Mouse (Mus musculus) cerebellum, adult 2 months (tissue): ENCODE measurements around the gene 9930022D16Rik. TPM values are rescaled to one million over a fixed set of nuclear protein-coding genes. Genes with fewer than 3 reads are reported as not detected.

ENCODE experiments used
- DNase-seq, 2 experiments: peaks; one replicate each; pipeline ENCODE4 v3.0.0; 2021
- H3K27ac ChIP-seq: fragments of 200-500 bp; 2 replicates; pipeline ENCODE4 v1.5.1; 2012; ENCODE audit warnings: low read length, control low read depth, inconsistent platforms; ENCODE audit not compliant: insufficient read depth
- H3K27me3 ChIP-seq: fragments of 200-500 bp; 2 replicates; pipeline ENCODE4 v1.6.1; 2012; ENCODE audit warnings: inconsistent platforms, mild to moderate bottlenecking, low read length, moderate library complexity; ENCODE audit not compliant: control insufficient read depth, insufficient read depth
- H3K4me1 ChIP-seq: fragments of 200-500 bp; 2 replicates; pipeline ENCODE4 v1.6.1; 2011; ENCODE audit warnings: low read length; ENCODE audit not compliant: control insufficient read depth, insufficient read depth
- H3K4me3 ChIP-seq: fragments of 200-500 bp; replicated peaks from 2 replicates; pipeline ENCODE3; 2011; ENCODE audit warnings: mild to moderate bottlenecking, low read depth, low read length, control low read depth; ENCODE audit not compliant: insufficient read depth
- CTCF ChIP-seq: fragments of 200-500 bp; IDR thresholded peaks from 2 replicates; pipeline ENCODE4 v1.5.1; 2011; ENCODE audit warnings: low read depth, mild to moderate bottlenecking, control low read depth, low read length, moderate library complexity, borderline replicate concordance; ENCODE audit not compliant: insufficient read depth
- POLR2A ChIP-seq: fragments of 200-500 bp; IDR thresholded peaks from 2 replicates; pipeline ENCODE4 v1.6.1; 2011; ENCODE audit warnings: low read length, control low read depth, borderline replicate concordance; ENCODE audit not compliant: insufficient read depth
- WGBS: fragments of 180-500 bp; shearing (Covaris S2); methylation state at CpG from one replicate; pipeline ENCODE4 v1.1.7; 2018; 5-methylcytosine and 5-hydroxymethylcytosine counted together
- polyA plus RNA-seq: library from polyadenylated mRNA; depleted of rRNA; stranded (reverse); fragments of >200 nt; gene quantifications from 2 replicates; pipeline ENCODE4 v1.2.3, GENCODE M21; 2012

9930022D16Rik gene
- polyA plus RNA-seq, 1 experiment: not detected

DNA sequence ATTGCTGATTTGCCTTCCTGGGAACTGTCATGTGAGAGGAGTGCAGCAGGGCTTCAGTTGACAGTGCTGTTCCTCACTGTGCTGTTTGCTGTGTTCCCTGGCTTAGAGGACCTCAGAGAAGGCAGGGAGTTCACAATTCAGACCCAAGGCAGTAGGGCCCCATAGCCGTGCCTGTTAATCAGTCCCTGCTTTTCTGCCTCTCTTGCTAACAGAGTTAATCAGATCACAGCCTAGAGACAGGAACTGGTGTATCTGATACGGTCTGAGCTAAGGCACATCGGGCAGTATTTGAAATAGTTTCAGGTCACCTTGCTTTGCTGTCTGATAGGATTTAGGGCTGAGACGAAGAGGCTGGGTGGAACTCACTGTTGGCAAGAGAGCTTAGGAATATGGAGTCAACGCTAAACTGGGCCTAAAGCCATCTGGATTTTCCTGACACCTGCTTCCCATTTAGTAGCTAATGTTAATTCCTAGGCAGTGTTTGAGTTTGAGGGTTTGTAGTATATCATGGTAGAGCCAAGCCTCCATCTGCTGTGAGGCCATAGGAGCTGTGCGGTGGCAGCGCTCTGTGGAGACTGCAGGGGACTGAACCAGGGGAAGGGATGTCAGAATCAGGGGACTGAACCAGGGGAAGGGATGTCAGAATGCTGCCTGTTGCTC is 37.1 kb upstream of the 9930022D16Rik start:
- H3K27ac ChIP-seq: peak overlapping the region; percentile 74
- peak; percentile 52 to 81 for DNase-seq
- H3K4me1 ChIP-seq: peaks cover 25% of the 10 kb centered on the region
- TF ChIP-seq CTCF (no peak), POLR2A (no peak)
- H3K4me3 ChIP-seq: no peak overlapping the region
- 7% methylated on average over 7 of the region's 7 CpGs for WGBS
- H3K27me3 ChIP-seq: no peaks in the 10 kb centered on the region

DNA sequence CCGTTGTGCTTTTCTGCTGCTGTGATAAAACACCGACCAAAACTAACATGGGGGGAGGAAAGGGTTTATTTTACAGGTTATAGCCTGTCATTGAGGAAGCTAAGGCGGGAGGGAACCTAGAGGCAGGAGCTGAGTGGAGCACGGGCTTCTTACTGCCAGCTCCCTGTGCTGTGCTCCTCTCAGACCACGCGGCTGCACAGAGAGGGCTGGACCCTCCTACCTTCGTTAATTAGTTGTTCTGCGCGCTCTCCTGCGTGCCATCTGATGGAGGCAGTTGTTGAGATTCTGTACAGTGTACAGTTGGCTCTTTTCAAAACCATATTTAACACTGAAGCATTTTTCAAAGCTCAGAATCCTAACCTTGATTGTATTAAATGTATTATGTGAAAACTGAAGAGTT is 36.2 kb upstream of the 9930022D16Rik start:
- no peak for TF ChIP-seq POLR2A
- no peak for TF ChIP-seq CTCF
- 20% methylated on average over 10 of the region's 10 CpGs for WGBS
- H3K4me3 ChIP-seq: peak overlapping the region; percentile 19
- no peak for DNase-seq
- no peaks in the 10 kb centered on the region for H3K27me3 ChIP-seq
- H3K27ac ChIP-seq: peak overlapping the region; percentile 85
- peaks cover 25% of the 10 kb centered on the region for H3K4me1 ChIP-seq

DNA sequence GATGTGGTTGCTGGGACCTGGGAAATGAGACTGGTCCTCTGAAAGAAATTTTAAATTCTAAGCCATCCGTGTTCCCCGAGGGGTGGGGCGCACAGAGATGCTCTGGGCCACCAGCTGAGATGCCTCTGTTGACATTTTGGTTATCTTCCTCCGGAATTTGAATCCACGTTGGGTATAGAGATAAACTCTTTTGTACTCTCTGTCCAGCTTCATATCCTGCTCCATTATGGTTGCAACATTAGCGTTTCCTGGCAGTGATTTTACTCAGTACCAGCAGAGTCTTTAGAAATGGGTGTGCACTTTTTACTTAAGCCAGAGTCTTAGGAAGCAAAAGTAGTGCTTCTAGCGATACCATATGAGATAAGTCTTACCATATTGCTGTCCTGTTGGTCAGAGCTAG is 35.7 kb upstream of the 9930022D16Rik start:
- no peak for DNase-seq
- H3K27ac ChIP-seq: no peak overlapping the region
- WGBS: 32% methylated on average over 7 of the region's 7 CpGs
- peaks cover 25% of the 10 kb centered on the region for H3K4me1 ChIP-seq
- H3K4me3 ChIP-seq: no peak overlapping the region
- TF ChIP-seq CTCF (no peak), POLR2A (no peak)
- H3K27me3 ChIP-seq: no peaks in the 10 kb centered on the region

DNA sequence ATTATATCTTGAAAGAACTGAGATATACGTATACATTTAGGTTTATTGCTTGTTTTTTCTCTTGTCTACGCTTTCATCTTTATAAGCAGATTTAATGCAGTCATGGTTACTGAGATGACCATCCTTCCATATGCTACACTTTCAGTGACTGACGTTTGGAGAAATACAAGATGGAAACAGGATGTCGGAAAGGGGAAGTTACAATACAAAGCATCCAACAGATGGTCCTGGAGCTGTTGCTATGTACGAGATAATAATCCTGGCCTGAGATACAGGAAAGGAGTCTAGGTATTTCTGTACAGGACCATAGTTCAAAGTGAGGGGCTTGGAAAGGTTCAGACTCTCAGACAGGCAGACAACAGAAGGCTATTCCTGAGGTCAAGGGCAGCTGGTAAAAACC is 33.1 kb upstream of the 9930022D16Rik start:
- WGBS: 45% methylated on average over 5 of the region's 5 CpGs
- H3K4me3 ChIP-seq: no peak overlapping the region
- no peaks in the 10 kb centered on the region for H3K27me3 ChIP-seq
- H3K27ac ChIP-seq: no peak overlapping the region
- H3K4me1 ChIP-seq: peaks cover 22% of the 10 kb centered on the region
- no peak for TF ChIP-seq CTCF
- no peak for TF ChIP-seq POLR2A
- DNase-seq: no peak

DNA sequence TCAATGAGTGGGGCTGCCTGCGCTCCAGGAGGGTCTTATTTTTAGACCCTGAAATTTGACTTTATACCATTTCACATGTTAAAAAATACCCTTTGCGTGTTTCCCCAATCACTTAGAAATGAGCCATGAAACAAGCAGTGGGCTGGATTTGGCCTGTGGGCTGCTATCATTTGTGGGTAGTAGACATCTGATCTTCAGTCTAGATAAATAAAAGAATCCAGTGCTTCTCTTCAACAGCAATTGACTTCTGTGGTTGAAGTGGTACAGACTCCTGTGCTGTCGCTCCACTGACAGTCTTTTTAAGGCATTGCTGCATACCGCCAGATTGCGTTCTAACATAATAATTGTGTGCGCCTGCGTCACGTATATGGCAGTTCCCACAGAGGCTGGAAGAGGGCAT is 28.4 kb upstream of the 9930022D16Rik start:
- TF ChIP-seq POLR2A: no peak
- TF ChIP-seq CTCF: no peak
- WGBS: 97% methylated on average over 8 of the region's 8 CpGs

DNA sequence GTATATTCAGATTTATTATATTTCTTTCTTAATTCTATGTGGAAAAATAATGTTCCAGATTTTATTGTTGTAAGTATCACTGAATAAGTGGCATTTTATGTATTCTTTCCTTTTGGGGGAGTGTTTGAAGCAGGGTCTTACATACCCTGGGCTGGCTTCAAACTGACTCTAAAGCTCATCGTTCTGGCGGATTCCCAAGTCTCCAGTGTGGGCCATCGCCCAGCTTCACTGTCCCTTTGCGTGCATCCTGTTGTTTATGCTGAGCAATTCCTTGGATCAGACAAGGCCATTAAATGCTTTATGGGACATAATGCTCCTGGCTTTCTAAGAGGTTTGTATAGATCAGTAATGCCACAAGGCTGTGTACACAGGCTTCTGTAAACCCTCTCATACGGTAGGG is 24.7 kb upstream of the 9930022D16Rik start:
- TF ChIP-seq POLR2A: no peak
- no peak for TF ChIP-seq CTCF
- no peaks in the 10 kb centered on the region for H3K27me3 ChIP-seq
- H3K27ac ChIP-seq: no peak overlapping the region
- peaks cover 8% of the 10 kb centered on the region for H3K4me1 ChIP-seq
- no peak for DNase-seq
- H3K4me3 ChIP-seq: no peak overlapping the region
- WGBS: 32% methylated on average over 5 of the region's 5 CpGs

More for the DNA sequence above, 28.4 kb upstream of the 9930022D16Rik start:
- H3K27me3 ChIP-seq: no peaks in the 10 kb centered on the region
- DNase-seq: no peak
- peaks cover under 1% of the 10 kb centered on the region; the same call in 1 of the 2 replicates for H3K4me1 ChIP-seq
- H3K27ac ChIP-seq: no peak overlapping the region
- no peak overlapping the region for H3K4me3 ChIP-seq

DNA sequence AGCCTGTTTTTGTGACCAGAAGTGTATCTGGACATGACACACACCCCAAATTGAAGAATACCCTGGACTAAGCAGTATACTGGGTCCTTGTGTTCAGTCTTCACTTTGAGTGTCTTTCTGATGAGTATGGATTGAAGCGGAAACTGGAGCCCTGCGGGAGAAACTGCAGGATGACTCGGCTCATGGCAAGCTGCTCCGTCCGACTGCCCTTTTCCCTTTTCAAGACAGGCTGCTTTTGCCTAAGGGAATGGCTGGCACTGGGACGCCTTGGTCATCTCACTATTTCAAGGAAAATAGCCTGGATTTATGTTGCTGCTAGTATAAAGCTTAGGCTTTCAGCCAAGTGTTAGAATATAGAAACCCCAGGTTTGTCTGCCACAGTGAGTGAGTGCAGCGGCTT is 22.5 kb upstream of the 9930022D16Rik start:
- DNase-seq: no peak
- Histone ChIP-seq H3K27me3 (no peaks in the 10 kb centered on the region), H3K27ac (no peak overlapping the region), H3K4me3 (no peak overlapping the region), H3K4me1 (peaks cover 12% of the 10 kb centered on the region)
- 29% methylated on average over 7 of the region's 7 CpGs for WGBS
- TF ChIP-seq CTCF (no peak), POLR2A (no peak)

DNA sequence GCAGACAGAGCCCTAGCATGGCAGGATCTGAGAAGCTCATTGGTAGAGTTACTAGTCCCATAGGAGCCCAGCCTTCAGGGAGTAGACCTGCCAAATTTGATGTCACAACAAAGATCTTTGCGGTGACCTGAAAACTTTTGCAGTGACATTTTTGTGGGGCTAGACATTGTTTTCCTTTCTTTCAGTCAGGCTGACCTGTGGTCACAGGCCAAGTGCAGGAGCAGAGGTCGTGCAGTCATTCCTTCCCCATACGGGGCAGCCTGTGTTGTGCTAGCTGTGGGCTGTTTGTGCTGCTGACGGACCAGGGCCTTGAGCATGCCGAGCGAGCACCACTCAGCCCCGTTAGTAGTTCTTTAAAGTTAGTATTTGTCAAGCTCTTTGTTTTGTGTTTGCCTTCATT is 22.0 kb upstream of the 9930022D16Rik start:
- TF ChIP-seq CTCF: no peak
- TF ChIP-seq POLR2A: no peak
- no peak overlapping the region for H3K4me3 ChIP-seq
- H3K27ac ChIP-seq: no peak overlapping the region
- 74% methylated on average over 7 of the region's 7 CpGs for WGBS
- H3K27me3 ChIP-seq: no peaks in the 10 kb centered on the region
- DNase-seq: no peak
- peaks cover 12% of the 10 kb centered on the region for H3K4me1 ChIP-seq
